Mouse (Mus musculus) pancreas, adult 10 weeks (tissue): ENCODE data around the gene Tmem33. TPM values are rescaled to one million over a fixed set of nuclear protein-coding genes. Genes with fewer than 3 reads are reported as not detected.

Source experiments
- polyA plus RNA-seq: library from polyadenylated mRNA; stranded (reverse); fragments of 350-450 nt; fragmentation: Illumina TruSeq; extraction: RNeasy Lipid Tissue Mini Kit (QIAGEN cat#74804); gene quantifications from one replicate; pipeline ENCODE4 v1.2.3, GENCODE M21; 2015; ENCODE audit warnings: low read depth, low replicate concordance; ENCODE audit not compliant: insufficient read depth

Gene Tmem33
- 6.3 TPM for polyA plus RNA-seq

DNA sequence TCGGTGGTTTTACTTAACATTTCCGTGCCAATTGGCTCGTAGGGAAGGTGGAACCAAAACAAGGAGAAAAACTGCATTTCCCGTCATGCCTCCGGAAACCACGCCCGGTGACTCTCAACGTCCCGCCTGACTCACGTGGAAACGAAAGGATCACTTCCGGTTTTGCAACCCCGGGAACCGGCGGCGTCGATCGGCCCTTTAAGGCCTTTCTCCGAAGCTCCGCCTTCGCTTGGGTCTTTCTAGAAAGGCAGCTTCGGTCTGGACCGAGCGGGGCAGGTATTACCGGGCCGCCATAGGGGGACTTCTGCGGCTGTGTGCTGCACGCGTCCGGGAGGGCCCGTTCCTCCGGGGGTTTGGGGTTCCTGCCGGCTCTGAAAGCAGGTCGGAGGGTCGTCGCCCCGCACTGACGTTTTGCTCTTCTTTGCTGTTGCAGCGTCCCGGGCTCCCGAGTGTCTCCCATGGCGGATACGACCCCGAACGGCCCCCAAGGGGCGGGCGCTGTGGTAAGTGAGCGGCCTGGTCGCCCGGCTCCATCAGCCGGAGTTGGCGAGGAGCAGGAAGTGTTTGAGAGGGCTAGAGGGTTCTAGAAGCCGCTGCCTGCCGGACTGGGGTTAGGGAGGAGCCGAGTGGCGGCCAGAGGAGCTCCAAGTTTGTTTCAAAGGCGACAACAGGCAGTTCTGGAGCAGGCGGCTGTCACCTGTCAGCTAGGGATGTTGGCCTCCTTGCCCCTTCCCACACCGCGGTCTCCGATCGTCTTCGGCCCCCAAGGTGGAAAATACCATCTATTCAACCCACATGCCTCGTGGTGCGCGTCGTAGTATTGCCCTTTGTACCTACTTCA, at the start of gene Tmem33:
Gene Tmem33 (plus strand): TSS at position 35 of the 841 bp plus-strand sequence.

DNA sequence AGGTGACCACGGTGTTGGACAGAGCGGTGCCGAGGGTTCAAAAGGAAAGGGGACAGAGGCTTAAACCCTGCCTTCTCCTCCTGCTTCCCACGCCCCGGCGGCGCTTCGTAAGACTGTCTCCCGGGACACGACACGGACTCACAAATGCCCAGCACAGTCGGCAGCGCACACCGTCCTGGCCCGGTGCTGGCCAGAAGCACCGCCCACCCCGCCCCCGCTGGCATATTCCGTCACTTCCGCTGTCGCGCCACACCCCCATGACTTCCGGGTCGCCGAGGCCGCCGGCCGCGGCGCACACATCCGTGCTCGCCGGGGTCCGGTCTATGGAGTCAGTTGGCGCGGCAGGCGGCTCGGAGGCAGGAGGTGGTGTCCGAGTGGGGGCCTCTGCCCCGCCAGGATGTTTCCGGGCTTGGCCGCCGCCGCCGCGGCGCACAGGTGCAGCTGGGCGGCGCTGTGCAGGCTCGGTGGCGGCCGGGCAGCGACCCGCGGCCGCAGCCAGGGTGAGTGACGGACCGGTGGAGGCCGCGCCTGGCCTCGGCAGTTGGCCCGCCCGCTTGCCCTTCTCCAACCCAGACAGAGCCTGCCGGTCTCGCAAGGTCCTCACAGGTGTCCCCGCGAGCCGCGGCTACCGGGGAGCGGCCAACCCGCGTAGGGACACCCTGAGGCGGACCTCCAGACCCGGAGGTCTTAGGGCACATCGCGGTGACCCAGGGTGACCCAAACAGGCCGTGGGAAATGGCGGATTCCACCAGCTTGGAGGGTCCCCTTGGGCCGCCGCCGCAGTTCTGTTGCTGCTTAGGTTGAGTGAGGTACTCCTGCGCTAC, 46.5 kb downstream of the Tmem33 start, which contains the start of gene Slc30a9:
Gene Slc30a9 (plus strand): TSS at position 258 of the 824 bp plus-strand sequence.

Other genes with a start within 250 kb of the Tmem33 start
- not detected for gene Phox2b, start 161.3 kb upstream of the Tmem33 start, polyA plus RNA-seq
- 7.5 TPM for gene Slc30a9, start 46.4 kb downstream of the Tmem33 start, polyA plus RNA-seq
- 0.28 TPM for gene Bend4, start 167.7 kb downstream of the Tmem33 start, polyA plus RNA-seq